Mouse (Mus musculus) midbrain, postnatal 0 days (tissue): ENCODE measurements at regions not wholly inside any gene's neighbourhood (a gene's known extent, or its start where the extent isn't known, plus 50 kb on each side); places are given as distances from the start of the nearest gene placed in this dataset.

Experiments
- ATAC-seq: fragments of 200-750 bp; cut with Nextera tagmentation; 2 replicates; pipeline ENCODE4 v1.8.0; 2017; ENCODE audit warnings: moderate number of reproducible peaks, mild to moderate bottlenecking, moderate TSS enrichment, moderate library complexity; ENCODE audit not compliant: low FRiP score
- DNase-seq: peaks from one replicate; pipeline ENCODE4 v3.0.0-alpha.2; 2015; ENCODE audit warnings: low spot score
- H3K27ac ChIP-seq: fragments of 300-500 bp; sonication (generic); 2 replicates; pipeline ENCODE4 v1.5.1; 2014; ENCODE audit warnings: low read depth, mild to moderate bottlenecking, low read length, mixed read lengths
- H3K27me3 ChIP-seq: fragments of 300-500 bp; sonication (generic); 2 replicates; pipeline ENCODE4 v1.6.1; 2014; ENCODE audit warnings: low read length, control low read depth, mixed read lengths; ENCODE audit not compliant: insufficient read depth
- H3K36me3 ChIP-seq: fragments of 300-500 bp; sonication (generic); 2 replicates; pipeline ENCODE4 v1.6.1; 2014; ENCODE audit warnings: low read length, control low read depth, mixed read lengths; ENCODE audit not compliant: insufficient read depth
- H3K4me1 ChIP-seq: fragments of 300-500 bp; sonication (generic); 2 replicates; pipeline ENCODE4 v1.6.1; 2014; ENCODE audit warnings: mild to moderate bottlenecking, control low read depth, antibody characterized with exemption, low read length, mixed read lengths; ENCODE audit not compliant: insufficient read depth
- H3K4me2 ChIP-seq: fragments of 300-500 bp; sonication (generic); 2 replicates; pipeline ENCODE4 v1.6.1; 2014; ENCODE audit warnings: low read depth, mild to moderate bottlenecking, low read length, mixed read lengths; ENCODE audit not compliant: poor library complexity, severe bottlenecking
- H3K4me3 ChIP-seq: fragments of 300-500 bp; sonication (generic); 2 replicates; pipeline ENCODE4 v1.5.1; 2014; ENCODE audit warnings: low read depth, mild to moderate bottlenecking, low read length, moderate library complexity
- H3K9ac ChIP-seq: fragments of 300-500 bp; sonication (generic); replicated peaks from 2 replicates; pipeline ENCODE4 v1.6.1; 2014; ENCODE audit warnings: mild to moderate bottlenecking, low read length, moderate library complexity, mixed read lengths; ENCODE audit not compliant: poor library complexity, severe bottlenecking
- H3K9me3 ChIP-seq: fragments of 300-500 bp; sonication (generic); 2 replicates; pipeline ENCODE4 v1.6.1; 2016; ENCODE audit warnings: low read length, control low read depth
- CTCF ChIP-seq: IDR thresholded peaks from 2 replicates; pipeline ENCODE4 v1.5.1; 2016; ENCODE audit warnings: antibody characterized with exemption, mild to moderate bottlenecking
- WGBS: fragments of 180-500 bp; shearing (Covaris S2); extraction: QIAGEN DNeasy Blood & Tissue Kit; methylation state at CpG from one replicate; pipeline ENCODE4 v1.1.7; 2014; 5-methylcytosine and 5-hydroxymethylcytosine counted together

DNA sequence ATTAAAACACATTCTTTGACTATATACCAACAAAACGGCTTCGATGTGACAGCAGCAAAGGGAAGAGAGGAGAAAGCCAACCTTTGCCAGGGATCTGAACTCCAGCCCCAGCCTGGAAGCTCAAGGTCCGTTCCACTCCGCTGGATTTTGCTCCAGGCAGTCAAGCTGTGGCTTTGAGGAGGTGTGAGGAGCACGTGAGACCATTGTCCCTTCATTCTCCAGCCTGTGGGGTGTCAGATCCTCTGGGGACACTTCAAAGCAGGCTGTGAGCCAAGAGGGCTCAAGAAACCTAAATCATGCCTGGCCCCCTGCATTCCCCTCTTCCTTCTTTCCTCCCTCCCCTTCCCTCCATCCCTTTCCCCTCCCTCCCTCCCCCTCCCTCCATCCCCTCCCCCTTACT lies 154.9 kb upstream of the Rpl38 start:
- H3K27me3 ChIP-seq: no peaks in the 10 kb centered on the region
- H3K4me2 ChIP-seq: no peak overlapping the region
- WGBS: 26% methylated on average over 5 of the region's 5 CpGs
- no peak overlapping the region for H3K27ac ChIP-seq
- no peak for TF ChIP-seq CTCF
- DNase-seq: no peak
- no peaks in the 10 kb centered on the region for H3K4me1 ChIP-seq
- no peak overlapping the region for H3K4me3 ChIP-seq
- no peak overlapping the region for H3K9ac ChIP-seq
- no peaks in the 10 kb centered on the region for H3K36me3 ChIP-seq
- ATAC-seq: no peak
- H3K9me3 ChIP-seq: no peaks in the 10 kb centered on the region

DNA sequence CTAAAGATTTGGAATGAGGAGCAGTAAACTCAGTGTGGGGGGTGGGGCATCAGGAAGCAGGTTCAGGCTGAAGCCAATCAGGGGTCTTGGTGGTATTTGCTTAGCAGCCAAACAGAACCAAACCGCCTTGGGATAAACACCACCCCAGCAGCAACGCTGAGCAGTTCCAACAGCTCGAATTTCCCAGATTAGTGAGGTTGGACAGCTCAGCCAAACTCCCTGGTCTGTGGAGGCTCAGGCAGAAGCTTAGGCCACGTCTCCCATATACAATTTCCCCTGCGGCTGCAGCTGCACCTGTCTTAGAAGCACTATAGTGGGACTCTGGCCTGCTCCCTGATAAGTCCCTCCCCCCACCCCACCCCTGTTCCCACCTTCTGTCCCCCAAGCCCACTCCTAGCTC lies 156.3 kb upstream of the Rpl38 start:
- no peak for DNase-seq
- Histone ChIP-seq H3K4me2 (no peak overlapping the region), H3K27ac (no peak overlapping the region), H3K9me3 (no peaks in the 10 kb centered on the region), H3K4me3 (no peak overlapping the region), H3K9ac (no peak overlapping the region), H3K4me1 (no peaks in the 10 kb centered on the region), H3K36me3 (no peaks in the 10 kb centered on the region), H3K27me3 (no peaks in the 10 kb centered on the region)
- no peak for TF ChIP-seq CTCF
- WGBS: 33% methylated on average over 5 of the region's 5 CpGs
- no peak for ATAC-seq

- no peak for ATAC-seq
- no peak overlapping the region for H3K9ac ChIP-seq
- no peaks in the 10 kb centered on the region for H3K4me1 ChIP-seq
- H3K4me3 ChIP-seq: no peak overlapping the region
- H3K27me3 ChIP-seq: no peaks in the 10 kb centered on the region
- DNase-seq: no peak
- no peak overlapping the region for H3K27ac ChIP-seq
- no peaks in the 10 kb centered on the region for H3K9me3 ChIP-seq
- no peak for TF ChIP-seq CTCF
- 22% methylated on average over 5 of the region's 5 CpGs for WGBS
- H3K36me3 ChIP-seq: no peaks in the 10 kb centered on the region
- H3K4me2 ChIP-seq: no peak overlapping the region
Observed at GRCm38 (mm10) chr11:114502562-114502961, 165.8 kb upstream of the Rpl38 start.

DNA sequence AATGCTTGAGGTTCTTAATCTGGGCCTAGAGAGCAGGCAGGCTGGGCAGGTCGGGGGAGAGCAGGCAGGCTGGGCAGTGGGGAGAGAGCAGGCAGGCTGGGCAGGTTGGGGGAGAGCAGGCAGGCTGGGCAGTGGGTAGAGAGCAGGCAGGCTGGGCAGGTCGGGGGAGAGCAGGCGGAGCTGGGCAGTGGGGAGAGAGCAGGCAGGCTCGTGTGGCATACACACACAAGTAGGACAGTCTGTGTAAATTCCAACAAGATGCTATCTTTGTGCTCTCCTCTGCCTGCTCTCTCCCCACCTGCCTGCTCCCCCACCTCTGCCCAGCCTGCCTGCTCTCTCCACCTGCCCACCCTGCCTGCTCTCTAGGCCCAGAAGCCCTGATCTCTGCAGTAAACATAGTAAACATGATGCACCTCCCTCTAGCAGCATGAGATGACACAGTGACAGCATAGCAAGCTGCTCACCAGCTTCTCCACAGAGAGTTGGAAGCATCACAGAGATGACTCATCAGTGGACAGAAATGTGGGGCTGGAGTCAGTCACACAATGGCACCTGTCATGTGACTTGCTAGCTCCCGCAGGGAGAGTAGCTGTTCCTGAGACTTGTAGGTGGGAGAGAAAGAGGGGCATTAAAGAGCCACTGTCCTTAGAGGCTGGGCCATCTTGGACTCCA lies 166.3 kb upstream of the Rpl38 start:
- DNase-seq: peak; percentile 60
- no peak overlapping the region for H3K9ac ChIP-seq
- no peak overlapping the region for H3K27ac ChIP-seq
- H3K9me3 ChIP-seq: no peaks in the 10 kb centered on the region
- no peak for TF ChIP-seq CTCF
- H3K4me3 ChIP-seq: no peak overlapping the region
- WGBS: 34% methylated on average over 3 of the region's 5 CpGs
- H3K4me2 ChIP-seq: no peak overlapping the region
- ATAC-seq: no peak
- H3K36me3 ChIP-seq: no peaks in the 10 kb centered on the region
- no peaks in the 10 kb centered on the region for H3K4me1 ChIP-seq
- H3K27me3 ChIP-seq: no peaks in the 10 kb centered on the region

GRCm38 (mm10) chr11:114500416-114500815 lies 167.9 kb upstream of the Rpl38 start:
- ATAC-seq (no peak), DNase-seq (no peak)
- no peaks in the 10 kb centered on the region; the same call in 1 of the 2 replicates for H3K4me1 ChIP-seq
- no peak overlapping the region for H3K9ac ChIP-seq
- H3K4me3 ChIP-seq: no peak overlapping the region
- H3K27ac ChIP-seq: no peak overlapping the region
- 94% methylated on average over 7 of the region's 7 CpGs for WGBS
- no peaks in the 10 kb centered on the region for H3K27me3 ChIP-seq
- TF ChIP-seq CTCF: no peak
- no peak overlapping the region for H3K4me2 ChIP-seq
- H3K9me3 ChIP-seq: no peaks in the 10 kb centered on the region
- no peaks in the 10 kb centered on the region for H3K36me3 ChIP-seq

GRCm38 (mm10) chr11:114499665-114500064 lies 168.7 kb upstream of the Rpl38 start:
- H3K36me3 ChIP-seq: no peaks in the 10 kb centered on the region
- H3K4me2 ChIP-seq: no peak overlapping the region
- no peak for DNase-seq
- no peak overlapping the region for H3K9ac ChIP-seq
- no peaks in the 10 kb centered on the region; the same call in 1 of the 2 replicates for H3K4me1 ChIP-seq
- no peak for TF ChIP-seq CTCF
- no peak for ATAC-seq
- H3K9me3 ChIP-seq: no peaks in the 10 kb centered on the region
- H3K4me3 ChIP-seq: no peak overlapping the region
- no peaks in the 10 kb centered on the region for H3K27me3 ChIP-seq
- 50% methylated on average over 12 of the region's 12 CpGs for WGBS
- H3K27ac ChIP-seq: peak overlapping the region; percentile 8; the same call in 1 of the 2 replicates
